Mouse (Mus musculus): ENCODE results near the gene Gse1.

Gse1 gene

DNA sequence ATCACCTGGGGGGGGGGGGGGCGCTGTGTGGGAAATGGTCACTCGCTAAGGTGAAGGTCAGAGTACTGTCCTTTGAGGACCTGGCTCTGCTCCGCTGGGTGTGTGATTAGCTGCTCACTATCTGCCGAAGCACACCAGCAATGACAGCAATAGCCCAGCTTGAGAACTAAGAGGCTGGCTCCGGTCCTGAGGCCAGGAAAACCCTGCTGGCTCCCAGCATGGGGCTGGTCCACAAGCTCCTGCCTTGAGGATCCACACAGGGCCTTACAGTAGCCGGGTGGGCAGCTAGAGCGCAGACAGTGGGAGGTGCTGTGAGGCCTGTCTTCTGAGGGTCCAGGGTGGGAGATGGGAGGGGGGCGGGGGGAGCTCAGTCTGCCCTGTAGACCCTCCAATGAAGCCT is 79.9 kb downstream of the Gse1 start:
- no peak for TF ChIP-seq GATA4 (IDR thresholded peaks at IDR 0.05; ENCODE audit: insufficient replicate concordance, low read length)

GRCm38 (mm10) chr8:120308553-120308952 is 80.3 kb downstream of the Gse1 start:
- no peak for TF ChIP-seq GATA4 (IDR thresholded peaks at IDR 0.05; ENCODE audit: insufficient replicate concordance, low read length)

- no peak for TF ChIP-seq GATA4 (IDR thresholded peaks at IDR 0.05; ENCODE audit: insufficient replicate concordance, low read length)
Observed at GRCm38 (mm10) chr8:120309326-120309725, 81.1 kb downstream of the Gse1 start.

GRCm38 (mm10) chr8:120310063-120310462 is 81.8 kb downstream of the Gse1 start:
- TF ChIP-seq GATA4 (IDR thresholded peaks at IDR 0.05; ENCODE audit: insufficient replicate concordance, low read length): no peak

GRCm38 (mm10) chr8:120312452-120312851 is 84.2 kb downstream of the Gse1 start:
- TF ChIP-seq GATA4 (IDR thresholded peaks at IDR 0.05; ENCODE audit: insufficient replicate concordance, low read length): no peak

GRCm38 (mm10) chr8:120313674-120314073 is 85.4 kb downstream of the Gse1 start:
- TF ChIP-seq GATA4 (IDR thresholded peaks at IDR 0.05; ENCODE audit: insufficient replicate concordance, low read length): no peak

GRCm38 (mm10) chr8:120314932-120315331 is 86.7 kb downstream of the Gse1 start:
- TF ChIP-seq GATA4 (IDR thresholded peaks at IDR 0.05; ENCODE audit: insufficient replicate concordance, low read length): no peak

DNA sequence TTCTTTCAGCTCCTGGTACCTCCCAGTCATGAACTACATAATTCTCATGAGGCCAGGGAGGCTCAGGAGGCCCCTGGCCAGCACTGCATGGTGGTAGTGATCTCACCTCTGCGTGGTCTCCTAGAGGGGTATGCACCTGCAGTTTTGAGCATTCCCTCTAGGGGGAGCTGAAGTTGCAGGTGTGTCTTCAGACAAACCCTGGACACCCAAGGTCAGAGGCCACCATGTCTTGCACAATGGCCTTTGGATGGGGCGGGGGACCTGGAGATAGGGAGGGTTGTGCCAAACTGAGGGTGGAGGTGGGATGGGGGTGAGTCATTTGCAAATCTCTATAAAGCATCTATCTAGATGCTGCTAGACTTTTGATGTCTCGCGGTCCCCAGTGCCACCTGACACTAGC is 87.4 kb downstream of the Gse1 start:
- no peak for TF ChIP-seq GATA4 (IDR thresholded peaks at IDR 0.05; ENCODE audit: insufficient replicate concordance, low read length)

DNA sequence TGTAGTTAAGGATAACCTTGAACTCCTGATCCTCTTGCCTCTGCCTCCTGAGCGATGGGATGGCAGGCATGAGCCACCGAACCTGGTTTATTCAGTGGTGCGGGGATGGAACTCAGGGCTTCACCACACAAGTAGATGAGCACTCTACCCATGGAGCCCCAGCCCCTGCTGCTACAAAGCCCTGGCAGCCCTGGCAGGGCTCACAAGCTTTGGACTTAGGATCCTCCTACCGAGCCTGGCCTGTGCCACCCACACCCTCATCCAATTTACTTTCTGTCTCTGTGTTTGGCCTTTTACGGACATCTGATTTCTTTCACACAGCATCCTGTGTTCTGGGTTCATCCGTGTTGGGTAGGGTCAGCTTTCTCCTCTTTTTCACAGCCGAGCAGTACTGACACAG is 88.5 kb downstream of the Gse1 start:
- TF ChIP-seq GATA4 (IDR thresholded peaks at IDR 0.05; ENCODE audit: insufficient replicate concordance, low read length): no peak

DNA sequence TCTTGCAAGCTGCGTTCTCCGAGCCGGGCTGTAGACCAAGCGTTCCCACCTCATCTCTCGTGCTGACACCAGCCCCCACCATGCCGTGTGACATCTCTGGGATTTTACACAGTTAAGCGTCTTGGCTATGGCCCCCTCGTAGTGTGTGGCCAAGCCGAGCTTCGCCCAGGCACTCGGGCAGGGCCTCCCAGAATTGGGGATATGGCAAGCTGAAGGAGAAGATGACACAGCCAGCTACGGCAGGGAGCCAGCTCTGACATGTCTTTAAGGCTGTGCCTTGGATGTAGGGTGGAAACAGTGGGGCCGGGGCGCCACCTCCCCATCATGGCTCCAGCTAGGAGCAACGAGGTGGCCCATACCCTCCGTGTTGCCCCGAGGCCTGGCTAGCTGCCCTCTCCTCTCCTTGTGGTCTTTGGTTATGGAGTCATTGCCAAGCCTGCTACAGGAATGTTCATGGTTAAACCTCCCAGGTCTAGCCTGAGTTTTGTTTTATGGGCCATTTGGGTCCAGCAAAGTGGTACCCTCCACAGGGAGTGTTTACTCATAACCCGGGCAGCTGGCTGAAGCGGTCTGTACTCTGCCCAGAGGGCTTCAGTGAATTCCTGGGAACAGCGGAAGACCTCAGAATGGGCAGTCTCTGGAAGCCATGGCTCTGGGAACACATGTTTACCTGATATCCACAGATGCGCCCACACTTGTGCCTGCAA is 89.0 kb downstream of the Gse1 start:
- no peak for TF ChIP-seq GATA4 (IDR thresholded peaks at IDR 0.05; ENCODE audit: insufficient replicate concordance, low read length)

DNA sequence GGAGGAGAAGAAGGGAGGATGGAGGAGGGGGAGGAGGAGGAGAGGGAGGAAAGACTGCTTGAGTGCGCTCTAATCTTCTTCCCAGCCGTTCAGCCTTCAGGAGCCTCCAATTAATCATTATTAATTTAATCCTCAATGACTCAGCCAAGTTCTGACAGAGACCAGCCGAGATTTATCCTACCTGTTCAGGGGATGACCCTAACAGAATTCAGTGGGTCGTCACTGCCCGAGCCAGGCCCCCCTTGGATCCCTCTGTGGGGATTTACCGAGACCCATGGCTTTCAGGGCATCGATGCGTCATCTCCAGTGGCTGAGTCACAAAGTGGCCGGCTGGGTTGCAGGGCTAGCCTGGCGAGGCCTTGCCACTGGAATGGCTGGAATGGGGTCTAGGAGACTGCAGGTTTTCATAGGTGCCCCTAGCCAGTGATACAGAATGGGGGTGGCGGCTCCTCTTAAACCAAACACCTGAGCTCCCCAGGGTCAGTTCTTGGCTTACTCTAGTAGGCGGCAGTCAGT is 90.3 kb downstream of the Gse1 start:
- TF ChIP-seq GATA4 (IDR thresholded peaks at IDR 0.05; ENCODE audit: insufficient replicate concordance, low read length): no peak

- TF ChIP-seq GATA4 (IDR thresholded peaks at IDR 0.05; ENCODE audit: insufficient replicate concordance, low read length): no peak
Observed at GRCm38 (mm10) chr8:120319449-120319848, 91.2 kb downstream of the Gse1 start.

GRCm38 (mm10) chr8:120320146-120320545 is 91.9 kb downstream of the Gse1 start:
- no peak for TF ChIP-seq GATA4 (IDR thresholded peaks at IDR 0.05; ENCODE audit: insufficient replicate concordance, low read length)

GRCm38 (mm10) chr8:120321724-120322123 is 93.5 kb downstream of the Gse1 start:
- no peak for TF ChIP-seq GATA4 (IDR thresholded peaks at IDR 0.05; ENCODE audit: insufficient replicate concordance, low read length)

GRCm38 (mm10) chr8:120322956-120323448 is 94.7 kb downstream of the Gse1 start:
- TF ChIP-seq GATA4 (IDR thresholded peaks at IDR 0.05; ENCODE audit: insufficient replicate concordance, low read length): no peak

GRCm38 (mm10) chr8:120324555-120324954 is 96.3 kb downstream of the Gse1 start:
- TF ChIP-seq GATA4 (IDR thresholded peaks at IDR 0.05; ENCODE audit: insufficient replicate concordance, low read length): peak; percentile 34; the same call in 1 of the 2 replicates
